Mouse (Mus musculus) layer of hippocampus, postnatal 14 days (tissue): Measurements from ENCODE around the gene Ddx54. TPM values are rescaled to one million over a fixed set of nuclear protein-coding genes. Genes with fewer than 3 reads are reported as not detected.
A peak's percentile ranks its signal among the peaks of the same experiment; 100 is the strongest.

Experiments
- DNase-seq, 2 experiments: peaks; one replicate each; pipeline ENCODE4 v3.0.0; 2021 to 2022; ENCODE audit warnings: low spot score in 2 of 2, mixed read lengths in 1 of 2
- total RNA-seq, 2 experiments: library from RNA; stranded (reverse); gene quantifications; 2 replicates each; pipeline ENCODE4 v1.2.3; 2021

Gene Ddx54
- total RNA-seq, 2 experiments from 2014 or later: 41.7 to 44.4 TPM

DNA sequence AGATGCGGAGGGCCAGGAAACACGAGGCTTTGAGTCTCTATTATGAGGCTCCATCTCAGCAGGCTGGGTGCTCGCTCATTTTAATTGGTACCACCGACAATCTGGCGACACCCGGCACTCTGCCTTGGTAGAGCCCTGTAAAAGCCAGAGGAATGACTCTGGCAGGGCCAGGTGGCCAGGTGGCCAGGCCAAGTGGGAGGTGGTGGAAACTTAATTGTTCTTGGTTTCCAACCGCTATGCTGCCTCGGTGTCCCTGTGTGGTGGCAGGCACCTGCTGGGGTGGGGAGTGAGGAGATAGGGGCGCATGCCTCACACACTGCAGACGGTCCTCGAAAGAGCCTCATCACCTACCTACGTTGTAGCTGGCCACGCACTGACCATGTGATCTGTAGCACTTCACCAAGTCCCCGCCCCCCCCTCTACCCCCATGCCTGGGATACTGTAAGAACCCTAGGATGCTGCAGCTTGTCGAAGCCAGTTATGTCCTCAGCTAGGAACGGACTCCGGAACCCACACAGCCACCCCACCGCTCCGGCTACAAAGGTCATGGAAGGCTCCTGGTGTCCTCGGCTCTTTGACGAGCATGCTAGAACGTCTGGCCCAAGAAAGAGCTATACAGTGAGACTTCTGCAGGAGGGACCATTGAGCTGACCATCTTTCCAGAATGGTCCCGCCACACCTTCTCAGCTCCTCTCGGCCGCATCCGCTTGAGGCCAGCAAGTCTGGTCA lies 32.5 kb upstream of the Ddx54 start:
- peak in 1 of 2 experiments; percentile 58 for DNase-seq

DNA sequence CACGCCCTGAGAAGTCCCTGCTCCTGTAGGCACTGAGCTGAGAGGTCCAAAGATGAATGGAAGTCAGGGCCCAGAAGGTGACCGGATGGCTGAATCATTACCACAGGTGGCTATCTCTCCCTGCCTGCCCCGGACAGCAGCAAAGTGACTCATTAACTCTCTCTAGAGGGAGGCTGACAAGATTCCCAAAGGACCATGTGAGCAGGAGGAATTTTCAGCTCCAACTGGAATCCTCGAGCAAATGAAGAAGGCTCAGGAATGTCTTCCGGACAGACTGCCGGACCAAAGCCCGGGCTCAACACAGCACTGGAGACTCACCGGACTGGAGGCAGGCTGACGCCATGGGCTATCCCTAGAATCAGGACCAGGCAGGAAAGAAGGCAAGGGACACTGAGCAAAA lies 30.5 kb upstream of the Ddx54 start:
- no peak for DNase-seq

DNA sequence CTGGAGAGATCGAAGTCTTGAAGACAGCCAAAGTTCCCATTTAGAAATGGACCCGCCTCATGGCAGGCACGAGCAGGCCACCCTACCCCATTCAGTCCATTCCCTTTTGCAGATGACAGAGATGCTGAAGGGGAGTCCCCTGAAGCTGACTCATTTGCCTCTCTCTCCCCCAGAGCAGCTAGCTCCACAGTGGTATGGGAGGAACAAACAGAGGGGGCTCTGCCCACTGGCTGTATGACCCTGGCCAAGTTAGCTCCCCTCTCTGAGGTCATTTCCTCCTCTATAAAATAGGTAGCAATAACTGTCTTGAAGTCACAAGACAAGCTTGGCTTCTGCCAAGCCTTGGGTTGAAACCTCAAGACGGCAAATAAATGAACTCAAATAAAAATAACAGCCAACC lies 29.0 kb upstream of the Ddx54 start:
- DNase-seq: no peak

DNA sequence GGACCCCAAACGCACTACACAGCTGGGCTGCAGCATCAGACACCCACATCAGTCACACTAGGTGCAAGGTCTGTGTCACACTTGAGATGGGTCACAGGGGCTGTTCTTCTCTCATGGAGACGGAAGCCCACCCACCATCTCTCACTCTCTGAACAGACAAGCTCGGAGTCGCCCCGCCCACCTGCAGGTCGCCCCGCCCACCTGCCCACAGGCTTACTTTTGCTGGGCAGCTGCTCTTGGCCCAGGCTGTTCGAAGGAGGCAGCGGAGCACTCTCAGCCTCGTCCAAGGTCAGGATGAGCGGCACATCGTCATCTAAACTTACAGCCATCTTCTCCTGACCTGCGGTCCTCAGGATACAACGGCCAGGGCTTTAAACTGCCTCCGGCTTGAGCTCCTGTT lies 27.6 kb upstream of the Ddx54 start:
- DNase-seq: no peak

DNA sequence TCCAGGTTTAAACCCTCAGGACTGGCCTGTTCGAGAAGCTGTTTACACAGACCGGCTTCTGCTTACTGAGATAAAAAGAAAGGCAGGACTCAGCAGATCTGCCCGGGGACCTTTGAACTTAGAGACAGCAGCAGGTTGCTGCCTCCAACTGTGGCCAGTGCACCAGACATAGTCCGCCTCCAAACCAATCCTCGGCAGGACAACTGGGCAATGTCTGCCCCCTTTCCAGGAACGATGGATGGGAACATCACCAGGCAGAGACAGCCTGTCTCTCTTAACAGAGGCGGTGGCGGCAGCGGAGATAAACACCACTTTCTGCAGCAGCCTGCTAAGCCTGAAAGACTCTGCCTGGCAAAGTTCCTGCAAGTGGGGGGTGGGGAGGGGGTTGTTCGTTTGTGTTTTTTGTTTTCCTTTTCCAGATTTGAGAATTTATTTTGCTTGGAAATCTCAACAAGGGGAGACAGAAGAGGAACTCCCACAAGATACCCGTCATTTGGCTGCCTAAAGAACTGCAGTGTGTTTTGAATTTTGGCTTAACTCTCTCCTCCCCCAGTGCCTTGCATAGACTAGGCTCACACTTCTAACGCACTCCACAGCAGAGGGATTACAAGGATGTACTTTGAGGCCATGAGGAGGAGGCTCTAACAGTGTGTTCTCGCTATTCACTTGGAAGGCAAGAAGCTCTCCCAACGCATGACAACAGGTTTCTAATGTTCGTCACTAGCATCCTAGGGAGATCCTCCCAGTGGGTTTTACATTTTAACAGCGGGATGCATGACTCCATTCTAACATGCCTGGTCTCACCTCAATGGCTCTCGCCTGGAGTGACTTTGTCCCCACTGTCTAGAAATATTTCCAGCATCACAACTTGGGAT lies 25.6 kb upstream of the Ddx54 start:
- peak in 1 of 2 experiments; percentile 45 for DNase-seq

DNA sequence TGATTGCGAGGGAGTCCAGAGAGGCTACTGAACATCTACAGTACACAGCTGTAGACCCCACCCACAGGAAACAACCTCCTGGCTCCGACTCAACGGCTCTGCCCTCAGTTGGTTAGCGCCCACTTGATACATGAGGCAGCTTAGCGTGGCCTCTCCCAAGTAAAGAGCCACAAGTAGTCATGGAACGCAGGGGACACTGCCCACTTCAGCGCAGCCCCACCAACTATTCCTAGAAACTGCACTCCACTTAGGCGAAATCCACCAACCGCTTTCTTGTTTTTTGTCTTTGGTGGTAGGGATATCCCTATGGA lies 25.0 kb upstream of the Ddx54 start:
- no peak for DNase-seq

DNA sequence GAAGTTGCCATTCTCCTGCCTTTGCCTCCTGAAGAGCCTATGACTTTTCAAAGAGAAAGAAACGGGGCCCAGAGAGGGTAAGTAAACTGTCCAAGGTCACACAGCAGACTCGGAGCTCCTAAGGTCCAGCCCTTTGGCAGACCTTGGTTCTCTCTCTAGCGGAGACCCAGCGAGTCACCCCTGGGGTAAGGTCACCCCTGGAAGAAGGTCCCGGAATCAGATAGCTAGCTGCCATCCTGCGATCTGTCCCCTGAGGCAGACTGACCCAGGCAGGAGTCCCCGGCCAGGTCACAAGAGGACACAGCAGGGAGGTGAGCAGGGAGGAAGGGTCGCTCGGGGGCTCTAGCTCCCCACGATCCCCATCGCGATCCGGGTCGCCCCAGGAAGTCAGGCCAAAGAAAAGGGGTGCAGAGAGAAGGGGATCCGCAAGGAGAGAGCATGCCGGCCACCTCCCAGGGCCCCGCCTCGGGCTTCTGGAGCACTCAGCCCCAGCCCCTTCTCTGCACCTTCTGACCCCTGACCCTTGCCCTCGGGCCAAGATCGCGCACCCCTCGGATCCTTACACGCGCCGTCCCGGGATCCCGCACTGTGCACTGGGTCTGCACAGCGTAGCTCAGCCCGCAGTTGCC lies 24.5 kb upstream of the Ddx54 start:
- DNase-seq: no peak

DNA sequence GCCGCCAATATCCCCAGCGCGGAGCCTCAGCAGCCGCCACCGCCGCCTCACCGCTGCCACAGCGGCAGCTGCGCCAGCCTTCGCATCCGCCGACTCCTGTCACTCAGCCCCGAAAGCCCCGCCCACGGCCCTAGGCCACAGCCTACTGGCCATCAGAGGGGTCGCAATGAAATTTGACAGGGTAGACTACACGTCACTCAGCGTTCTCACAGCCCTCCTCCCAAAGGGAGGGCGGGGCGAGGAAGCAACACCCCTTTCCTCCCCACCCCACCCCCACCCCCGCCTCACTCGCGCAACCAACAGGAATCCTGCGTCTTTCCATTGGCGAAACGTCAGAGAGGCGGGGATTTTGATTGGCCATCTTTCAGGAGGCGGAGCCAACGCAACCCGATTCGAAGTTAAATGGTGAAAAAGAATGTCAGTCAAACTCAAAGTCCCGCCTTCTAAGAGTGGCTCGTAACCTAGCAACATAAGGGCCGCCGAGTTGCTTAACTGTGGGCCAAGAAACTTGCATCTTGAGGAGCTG lies 23.9 kb upstream of the Ddx54 start, which contains the start of the genes Tpcn1 and Iqcd:
Gene Tpcn1, minus strand, starts transcription at position 105 of the 526 bp plus-strand sequence.
Gene Iqcd, plus strand, starts transcription at position 448 of the 526 bp plus-strand sequence.
- DNase-seq: peak; percentile 98 to 100

DNA sequence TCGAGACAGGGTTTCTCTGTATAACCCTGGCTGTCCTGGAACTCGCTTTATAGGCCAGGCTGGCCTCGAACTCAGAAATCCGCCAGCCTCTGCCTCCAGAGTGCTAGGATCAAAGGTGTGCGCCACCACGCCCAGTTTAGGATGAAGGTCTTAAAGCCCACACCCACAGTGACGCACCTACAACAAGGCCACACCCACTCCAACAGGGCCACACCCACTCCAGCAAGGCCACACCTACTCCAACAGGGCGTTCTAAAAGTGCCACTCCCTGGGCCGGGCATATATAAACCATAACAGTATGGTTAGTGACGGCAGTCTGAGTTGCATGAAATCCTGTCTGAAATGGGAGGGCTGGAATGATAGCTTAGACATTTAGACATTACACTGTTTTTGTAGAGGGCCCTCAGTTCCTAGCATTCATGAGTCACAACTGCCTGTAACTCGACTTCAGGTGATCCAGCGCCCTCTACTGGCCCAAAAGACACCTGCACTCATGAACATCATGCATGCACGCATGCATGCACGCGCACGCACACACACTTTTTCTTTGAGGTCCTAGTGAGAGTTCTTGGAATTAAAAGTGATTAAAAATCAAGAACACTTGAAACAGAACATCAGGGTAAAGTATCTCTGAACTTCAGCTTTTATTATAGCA lies 22.1 kb upstream of the Ddx54 start:
- DNase-seq: no peak

DNA sequence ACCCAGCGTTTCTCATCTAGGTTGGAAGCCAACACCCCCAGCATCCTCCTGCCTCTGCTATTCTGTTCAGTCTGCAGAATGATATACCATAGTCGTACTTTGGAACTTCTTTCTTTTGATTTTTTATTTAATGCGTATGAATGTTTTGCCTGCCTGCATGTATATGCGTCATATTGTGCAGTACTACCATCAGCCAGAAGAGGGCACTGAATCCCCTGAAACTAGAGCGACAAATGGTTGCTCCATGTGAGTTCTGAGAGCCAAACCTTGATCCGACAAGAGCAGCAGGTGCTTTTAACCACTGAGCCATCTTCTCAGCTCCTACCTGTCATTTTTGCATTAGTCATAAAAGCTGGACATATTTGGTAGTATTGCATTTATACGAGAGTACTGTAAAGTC lies 20.4 kb upstream of the Ddx54 start:
- no peak for DNase-seq

DNA sequence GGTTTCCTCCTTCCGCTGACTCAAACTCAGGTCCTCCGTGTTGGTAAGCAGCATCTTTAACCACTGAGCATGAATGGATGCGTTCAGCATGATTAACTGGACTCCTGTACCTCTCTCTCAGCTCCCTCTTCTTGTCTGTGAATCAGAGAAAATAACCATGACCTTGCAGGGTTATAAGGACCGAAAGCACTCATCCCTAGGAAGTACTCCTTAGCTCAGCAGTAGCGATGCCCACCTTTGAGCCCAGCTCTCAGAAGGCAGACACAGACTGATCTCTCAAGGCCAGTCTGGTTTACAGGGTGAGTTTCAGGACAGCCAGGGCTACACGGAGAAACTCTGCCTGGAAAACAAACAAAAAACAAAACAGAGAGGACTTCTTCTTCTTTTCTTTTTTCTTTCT lies 18.1 kb upstream of the Ddx54 start:
- no peak for DNase-seq

DNA sequence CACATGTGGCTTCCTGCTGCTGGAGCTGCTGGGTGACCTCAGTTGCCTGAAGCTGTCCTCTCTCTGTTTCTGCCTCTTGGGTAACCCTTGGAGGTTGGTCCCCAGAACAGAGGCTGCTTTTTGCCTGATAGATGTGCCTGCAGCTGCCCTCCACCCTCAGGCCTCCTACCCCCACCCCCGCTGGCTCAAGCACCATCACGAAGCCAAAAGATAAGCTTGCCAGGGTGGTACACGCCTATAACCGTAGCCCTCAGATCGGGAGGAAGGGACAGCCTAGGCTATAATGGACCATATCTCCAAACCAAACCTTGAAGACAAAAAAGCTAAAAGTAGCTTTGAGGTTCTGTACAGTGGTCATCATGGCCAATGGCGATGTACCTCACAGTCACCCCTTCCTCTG lies 12.9 kb upstream of the Ddx54 start:
- DNase-seq: no peak

DNA sequence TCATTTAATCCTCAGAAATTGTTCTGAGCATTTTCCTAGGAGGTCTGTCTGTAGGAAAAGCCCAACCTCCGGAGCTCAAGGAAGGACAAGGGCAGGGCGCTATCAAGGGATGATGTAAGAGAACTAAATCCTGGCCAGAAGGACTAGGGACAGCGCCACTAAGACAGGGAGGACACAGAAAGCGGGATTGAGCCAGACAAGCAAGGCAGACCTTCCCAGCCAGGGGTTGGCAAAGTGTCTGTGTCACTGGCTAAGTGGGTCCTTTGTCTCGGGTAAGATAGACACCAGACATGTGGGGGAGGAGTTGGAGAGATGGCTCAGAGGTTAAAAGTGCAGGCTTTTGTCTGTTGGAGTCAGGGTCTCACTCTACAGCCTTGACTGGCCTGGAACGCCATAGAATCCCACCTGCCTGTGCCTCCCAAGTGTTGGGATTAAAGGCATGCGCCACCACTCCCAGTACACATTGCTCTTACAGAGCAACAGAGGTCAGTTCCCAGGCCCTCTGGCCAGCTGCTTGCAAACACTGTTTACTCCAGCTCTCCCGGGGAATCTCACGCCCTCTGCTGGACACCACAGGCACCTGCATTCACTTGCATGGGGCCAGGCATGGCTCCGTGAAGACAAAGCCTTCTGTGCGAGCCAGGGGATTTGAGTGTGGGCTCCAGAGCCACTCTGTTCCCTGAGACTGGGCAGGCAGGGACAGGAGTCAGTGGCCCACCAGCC lies 11.4 kb upstream of the Ddx54 start:
- DNase-seq: no peak

DNA sequence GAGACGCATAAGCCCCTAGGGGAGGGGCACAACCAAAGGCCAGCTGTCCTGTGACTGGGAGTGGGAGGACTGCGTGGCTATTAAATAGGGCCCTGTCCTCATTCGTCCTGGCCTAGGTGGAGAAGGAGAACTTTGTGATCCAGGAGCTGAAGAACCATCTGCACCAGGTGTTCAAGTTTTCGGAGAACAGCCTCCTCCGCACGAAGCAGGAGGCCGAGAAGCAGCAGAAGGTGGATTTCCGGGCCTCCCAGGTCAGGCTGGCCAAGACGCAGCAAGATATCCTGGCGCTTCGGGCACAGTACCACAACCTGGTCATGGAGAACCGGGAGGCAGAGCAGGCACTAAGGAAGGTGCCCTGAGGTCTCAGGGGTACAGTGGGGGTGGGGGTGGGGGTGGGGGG lies 10.3 kb upstream of the Ddx54 start:
- no peak for DNase-seq

DNA sequence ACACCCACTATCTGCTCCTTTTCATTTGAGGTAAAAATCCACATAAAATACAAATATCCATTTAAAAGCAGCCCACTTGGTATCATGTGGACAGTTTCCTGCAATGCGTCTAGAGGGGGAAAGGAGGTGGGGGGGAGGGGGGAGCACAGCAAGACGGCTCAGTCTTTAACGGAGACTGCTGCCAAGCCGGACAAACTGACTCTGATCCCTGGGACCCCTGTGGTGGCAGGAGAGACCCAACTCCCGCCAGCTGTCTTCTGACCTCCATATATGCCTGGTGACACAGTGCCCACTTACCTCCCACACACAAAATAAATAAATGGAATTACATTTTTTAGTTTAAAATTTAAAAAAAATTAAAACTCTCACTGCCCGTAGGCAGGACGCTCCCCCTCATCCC lies 9.0 kb upstream of the Ddx54 start:
- no peak for DNase-seq

DNA sequence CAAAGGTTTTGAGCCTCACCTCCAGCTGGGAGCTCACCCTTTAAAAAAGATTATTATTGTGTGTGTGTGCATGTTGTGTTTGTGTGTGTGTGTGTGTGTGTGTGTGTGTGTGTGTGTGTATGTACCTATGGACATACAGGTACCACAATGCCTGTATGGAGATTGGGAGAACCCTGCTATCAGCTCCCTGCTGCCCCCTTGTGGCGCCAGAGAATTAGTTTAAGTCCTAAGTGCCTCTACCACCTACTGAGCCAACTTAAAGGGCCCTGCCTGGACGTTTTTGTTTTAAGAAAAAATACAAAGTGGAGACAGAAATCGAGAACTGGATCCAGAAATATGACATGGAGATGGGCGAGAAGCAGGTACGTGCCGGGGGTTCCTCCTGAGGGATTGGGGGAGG lies 7.7 kb upstream of the Ddx54 start:
- peak; percentile 76 to 90 for DNase-seq

DNA sequence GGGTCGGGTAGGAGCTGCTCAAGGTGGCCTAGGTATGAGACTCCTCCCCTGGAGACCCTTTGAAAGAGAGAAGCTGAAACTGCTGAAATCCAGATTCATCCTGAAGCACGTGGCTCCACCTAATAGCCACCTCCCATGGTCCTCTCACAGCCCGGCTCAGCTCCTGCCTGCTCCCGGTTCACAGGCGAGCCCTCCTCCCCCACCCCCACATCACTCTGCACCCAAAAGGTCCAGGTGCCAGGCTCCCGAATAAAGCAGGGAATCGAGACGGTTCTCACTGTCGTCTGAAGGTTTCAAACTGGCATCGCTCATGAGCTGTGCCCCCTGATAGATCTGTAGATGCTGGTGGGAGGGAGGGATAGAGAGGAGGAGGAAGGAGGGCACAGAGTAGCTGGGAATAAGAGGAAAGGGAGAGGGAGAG lies 7.3 kb upstream of the Ddx54 start:
- DNase-seq: no peak

DNA sequence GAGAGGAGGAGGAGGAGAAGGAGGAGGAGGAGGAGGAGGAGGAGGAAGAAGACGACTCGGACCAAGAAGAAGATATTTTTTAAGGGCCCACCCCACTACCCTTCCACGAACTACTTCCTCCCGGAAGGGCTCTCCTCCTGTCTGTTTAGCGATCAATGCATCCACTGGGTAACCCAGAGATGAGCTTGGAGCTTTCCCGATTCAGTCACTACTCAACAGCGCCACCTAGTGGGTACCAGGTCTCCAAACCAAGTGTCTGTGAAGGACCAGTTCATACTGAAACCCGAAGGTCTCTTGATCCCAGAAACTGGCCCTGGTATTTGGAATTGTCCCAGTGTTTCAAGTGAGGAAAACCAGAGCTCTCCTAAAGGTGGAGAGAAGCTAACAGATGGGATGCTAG lies 6.9 kb upstream of the Ddx54 start:
- peak; percentile 91 to 94 for DNase-seq

DNA sequence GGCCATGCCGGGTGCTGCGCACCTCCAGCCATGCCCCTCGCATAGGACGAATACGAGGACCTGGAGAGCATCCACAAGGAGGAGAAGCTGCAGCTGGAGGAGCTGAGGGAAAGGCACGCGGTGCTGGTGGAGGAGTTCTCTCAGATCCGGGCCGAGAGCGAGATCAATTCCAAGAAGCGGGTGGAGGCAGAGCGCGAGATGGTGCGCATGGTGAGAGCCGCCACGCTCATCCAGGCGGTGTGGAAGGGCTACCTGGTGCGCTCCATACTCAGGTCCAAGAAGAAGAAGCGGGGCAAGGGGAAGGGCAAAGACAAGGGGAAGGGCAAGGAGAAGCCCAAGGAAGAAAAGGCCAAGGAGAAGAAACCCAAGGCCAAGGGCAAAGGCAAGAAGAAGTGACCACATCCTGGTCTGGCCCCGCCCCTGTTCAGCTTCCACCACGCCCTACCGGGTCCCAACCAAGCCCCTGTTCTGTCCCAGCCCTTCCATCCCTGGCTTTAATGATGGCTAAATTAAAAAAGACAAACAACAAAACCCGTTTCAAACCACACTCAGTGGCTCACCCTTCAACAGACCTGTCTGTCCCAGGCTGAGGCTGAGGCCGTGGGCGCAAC lies 5.8 kb upstream of the Ddx54 start:
- no peak for DNase-seq

DNA sequence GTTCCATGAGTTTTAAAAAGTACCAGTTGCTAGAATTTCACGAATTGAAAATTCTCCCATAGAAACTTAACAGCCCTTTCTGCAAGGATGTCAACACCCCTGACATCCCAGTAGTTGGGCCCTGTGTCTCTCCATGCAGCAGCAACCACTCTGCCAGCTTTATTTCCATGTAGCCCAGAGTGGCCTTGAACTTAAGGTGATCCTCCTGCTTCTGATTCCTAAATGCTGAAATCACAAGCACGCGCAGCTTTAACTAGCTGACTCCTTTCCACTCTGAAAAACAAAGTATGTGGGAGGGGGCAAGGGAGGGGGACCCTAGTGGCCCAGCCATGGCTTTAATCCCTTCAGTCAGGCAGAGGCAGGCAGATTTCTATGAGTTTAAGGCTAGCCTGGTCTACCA lies 5.2 kb upstream of the Ddx54 start:
- no peak for DNase-seq
